In the genomic region with DNA sequence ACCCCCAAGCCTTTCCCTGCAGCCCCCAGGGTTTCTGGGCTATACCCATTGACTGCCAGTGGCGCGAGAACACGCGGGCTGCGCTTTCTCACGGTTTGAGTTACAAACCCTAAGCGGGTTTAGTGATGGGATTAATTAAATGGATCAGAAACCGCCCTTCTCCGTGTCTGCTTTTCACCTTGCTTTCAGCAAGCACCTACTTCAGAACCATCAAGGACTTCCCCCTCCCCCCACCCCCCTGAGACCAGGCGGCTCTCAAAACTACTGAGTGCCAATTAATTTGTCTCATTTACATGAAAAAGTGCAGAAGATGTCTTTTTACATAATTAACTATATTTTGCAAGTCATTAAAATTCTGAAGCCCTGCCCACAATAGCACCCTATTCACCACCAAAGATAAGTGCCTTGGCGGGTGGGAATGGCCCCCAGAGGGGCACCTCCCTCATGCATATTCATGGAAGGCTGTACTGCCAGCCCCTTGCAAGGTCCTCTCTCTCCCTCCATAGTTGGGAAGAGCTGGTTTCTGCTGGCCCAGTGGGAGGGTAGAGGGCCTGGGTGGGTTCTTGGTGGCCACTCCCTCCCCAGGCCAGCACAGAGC, we compare ENCODE assay signal across 18 mouse cellular contexts.
DNase-seq lines count a peak whose midpoint lies in the region; ATAC-seq lines count a peak whose summit lies in the region.
"Had no signal": no experiment of that assay in that cellular context is flagged by ENCODE, and none has a peak within 500 bp of the region (broad histone marks: within the 10 kb centered on the region; RNA-seq: fewer than 3 reads in every experiment).

No protein-coding gene starts in this region.

- H3K36me3 ChIP-seq in forebrain, embryonic 11.5 days (ENCODE audit: control insufficient read depth, insufficient read depth, low read length), result no peaks in the 10 kb centered on the region
- no peaks in the 10 kb centered on the region for H3K36me3 ChIP-seq in hindbrain, embryonic 13.5 days
- H3K36me3 ChIP-seq in midbrain, embryonic 15.5 days (replicated peaks), result no peaks in the 10 kb centered on the region
- H3K36me3 ChIP-seq: embryonic facial prominence, embryonic 13.5 days; limb, embryonic 10.5 days; stomach, embryonic 15.5 days had no signal

- ATAC-seq in forebrain, embryonic 11.5 days (replicated peaks; ENCODE audit: low FRiP score), result peak; percentile 96
- peak; percentile 66 for ATAC-seq in hindbrain, embryonic 13.5 days (ENCODE audit: low FRiP score)
- ATAC-seq in midbrain, embryonic 15.5 days (replicated peaks), result peak; percentile 71
- ATAC-seq: CD4-positive, CD25-positive, alpha-beta regulatory T cell, adult 4 months had no signal

- H3K9ac ChIP-seq in forebrain, embryonic 11.5 days (ENCODE audit: low read length), result no peak overlapping the region; the same call in 1 of the 2 replicates
- H3K9ac ChIP-seq in hindbrain, embryonic 13.5 days, result no peak overlapping the region
- no peak overlapping the region for H3K9ac ChIP-seq in midbrain, embryonic 15.5 days
- H3K9ac ChIP-seq: embryonic facial prominence, embryonic 13.5 days; liver, embryonic 14.5 days; stomach, embryonic 15.5 days had no signal

- H3K4me2 ChIP-seq in forebrain, embryonic 11.5 days (ENCODE audit: low read depth, low read length, severe bottlenecking), result peak overlapping the region; percentile 34
- H3K4me2 ChIP-seq in hindbrain, embryonic 13.5 days, result no peak overlapping the region
- H3K4me2 ChIP-seq in midbrain, embryonic 15.5 days, result no peak overlapping the region
- H3K4me2 ChIP-seq: embryonic facial prominence, embryonic 13.5 days; heart, embryonic 11.5 days; stomach, embryonic 15.5 days had no signal

- no peaks in the 10 kb centered on the region for H3K27me3 ChIP-seq in forebrain, embryonic 11.5 days (ENCODE audit: control insufficient read depth, insufficient read depth, low read length)
- H3K27me3 ChIP-seq in hindbrain, embryonic 13.5 days, result 0 out of 2 replicates have a peak, but pooled peaks cover 2% of the 10 kb centered on the region
- no peaks in the 10 kb centered on the region for H3K27me3 ChIP-seq in midbrain, embryonic 15.5 days (replicated peaks)
- H3K27me3 ChIP-seq: stomach, embryonic 15.5 days had no signal

- 8% methylated on average over 11 of the region's 11 CpGs for WGBS in forebrain, embryonic 11.5 days
- WGBS in hindbrain, embryonic 13.5 days, result 28% methylated on average over 11 of the region's 11 CpGs
- 10% methylated on average over 11 of the region's 11 CpGs for WGBS in midbrain, embryonic 15.5 days

- peaks cover 21% of the 10 kb centered on the region for H3K4me1 ChIP-seq in forebrain, embryonic 11.5 days (replicated peaks; ENCODE audit: control insufficient read depth, insufficient read depth, low read length)
- peaks cover 41% of the 10 kb centered on the region for H3K4me1 ChIP-seq in hindbrain, embryonic 13.5 days (replicated peaks)
- peaks cover 21% of the 10 kb centered on the region for H3K4me1 ChIP-seq in midbrain, embryonic 15.5 days
- H3K4me1 ChIP-seq: stomach, embryonic 15.5 days had no signal

- peak; percentile 73 for DNase-seq in ZHBTc4 (ENCODE audit: low read depth, low spot score)
- DNase-seq in forebrain, embryonic 11.5 days (ENCODE audit: low spot score), result peak; percentile 89
- DNase-seq in ovary, adult 18-20 months (ENCODE audit: low spot score), result no peak
- DNase-seq in natural killer cell, adult 2 months (ENCODE audit: low spot score in 2 of 2), result no peak
- no peak for DNase-seq in layer of hippocampus, postnatal 36 days
- DNase-seq: cerebellum, postnatal 10 days; gastrocnemius, postnatal 36 days; kidney, adult 9 months; lung, postnatal 14 days; thymus, postnatal 14 days had no signal

- no peaks in the 10 kb centered on the region for H3K9me3 ChIP-seq in forebrain, embryonic 11.5 days (ENCODE audit: control insufficient read depth, low read length)
- no peaks in the 10 kb centered on the region for H3K9me3 ChIP-seq in hindbrain, embryonic 13.5 days
- H3K9me3 ChIP-seq in midbrain, embryonic 15.5 days, result no peaks in the 10 kb centered on the region
- H3K9me3 ChIP-seq: embryonic facial prominence, embryonic 13.5 days; limb, embryonic 10.5 days; stomach, embryonic 15.5 days had no signal

- peak overlapping the region; percentile 90 for H3K27ac ChIP-seq in forebrain, embryonic 11.5 days (ENCODE audit: low read depth, low read length)
- peak overlapping the region; percentile 48 for H3K27ac ChIP-seq in hindbrain, embryonic 13.5 days
- peak overlapping the region; percentile 65; the same call in 1 of the 2 replicates for H3K27ac ChIP-seq in midbrain, embryonic 15.5 days
- H3K27ac ChIP-seq: embryonic facial prominence, embryonic 13.5 days; limb, embryonic 10.5 days; liver, embryonic 14.5 days; stomach, embryonic 15.5 days had no signal

- peak overlapping the region; percentile 4; the same call in 1 of the 2 replicates for H3K4me3 ChIP-seq in forebrain, embryonic 11.5 days (ENCODE audit: low read depth, low read length)
- no peak overlapping the region for H3K4me3 ChIP-seq in hindbrain, embryonic 13.5 days
- H3K4me3 ChIP-seq in midbrain, embryonic 15.5 days, result no peak overlapping the region
- H3K4me3 ChIP-seq: embryonic facial prominence, embryonic 13.5 days; limb, embryonic 10.5 days; stomach, embryonic 15.5 days had no signal

Comparison
In these comparisons a context has a peak if more than half of its experiments do, and no peak if none do; other contexts are left out.
1. DNase-seq: peak in ZHBTc4 (single experiment) and forebrain, embryonic 11.5 days (single experiment); none in ovary, adult 18-20 months (single experiment), natural killer cell, adult 2 months (0 of 2) and layer of hippocampus, postnatal 36 days (0 of 2).
2. Peak in every context shown above with its lines, with median percentiles within 50 percentile points of each other: ATAC-seq and H3K27ac ChIP-seq.